Mouse (Mus musculus): Measurements from ENCODE around the gene Sectm1b. TPM values are rescaled to one million over a fixed set of nuclear protein-coding genes. Genes with fewer than 3 reads are reported as not detected.
"Not testable (repeated sequence)": the region's sequence is repeated elsewhere in the genome, so short reads cannot be mapped to it uniquely, and the experiment has no call there.

Gene Sectm1b
- total RNA-seq (2017): not detected in 2 replicates

GRCm38 (mm10) chr11:121063379-121063778, at the start of gene Sectm1b:
Gene Sectm1b, minus strand, starts transcription at chr11:121063569.
- ATAC-seq (replicated peaks; ENCODE audit: low read depth, poor library complexity, severe bottlenecking): no peak

GRCm38 (mm10) chr11:121112091-121112775, 48.9 kb upstream of the Sectm1b start:
- no peak for ATAC-seq (replicated peaks; ENCODE audit: low read depth, poor library complexity, severe bottlenecking)

GRCm38 (mm10) chr11:121111601-121112000, 48.2 kb upstream of the Sectm1b start:
- no peak for ATAC-seq (replicated peaks; ENCODE audit: low read depth, poor library complexity, severe bottlenecking)

- ATAC-seq (replicated peaks; ENCODE audit: low read depth, poor library complexity, severe bottlenecking): no peak
These were observed 47.7 kb upstream of the Sectm1b start for GRCm38 (mm10) chr11:121111051-121111450.

GRCm38 (mm10) chr11:121109986-121110385, 46.6 kb upstream of the Sectm1b start:
- ATAC-seq (replicated peaks; ENCODE audit: low read depth, poor library complexity, severe bottlenecking): peak; percentile 50; the same call in 1 of the 2 replicates

- ATAC-seq (replicated peaks; ENCODE audit: low read depth, poor library complexity, severe bottlenecking): no peak
These were observed 44.7 kb upstream of the Sectm1b start for GRCm38 (mm10) chr11:121108061-121108460.

GRCm38 (mm10) chr11:121107242-121107641, 43.9 kb upstream of the Sectm1b start:
- not testable (repeated sequence) for ATAC-seq (replicated peaks; ENCODE audit: low read depth, poor library complexity, severe bottlenecking)

- ATAC-seq (replicated peaks; ENCODE audit: low read depth, poor library complexity, severe bottlenecking): 0 out of 2 replicates have a peak, but pooled peaks have one; percentile 18
These were observed 37.9 kb upstream of the Sectm1b start for GRCm38 (mm10) chr11:121101124-121101805.

GRCm38 (mm10) chr11:121100692-121101091, 37.3 kb upstream of the Sectm1b start:
- no peak for ATAC-seq (replicated peaks; ENCODE audit: low read depth, poor library complexity, severe bottlenecking)

GRCm38 (mm10) chr11:121099762-121100161, 36.4 kb upstream of the Sectm1b start:
- no peak for ATAC-seq (replicated peaks; ENCODE audit: low read depth, poor library complexity, severe bottlenecking)

GRCm38 (mm10) chr11:121092606-121093585, 29.5 kb upstream of the Sectm1b start:
- ATAC-seq (replicated peaks; ENCODE audit: low read depth, poor library complexity, severe bottlenecking): no peak

GRCm38 (mm10) chr11:121090943-121091342, 27.6 kb upstream of the Sectm1b start:
- peak; percentile 50; the same call in 1 of the 2 replicates for ATAC-seq (replicated peaks; ENCODE audit: low read depth, poor library complexity, severe bottlenecking)

- no peak for ATAC-seq (replicated peaks; ENCODE audit: low read depth, poor library complexity, severe bottlenecking)
These were observed 26.6 kb upstream of the Sectm1b start for GRCm38 (mm10) chr11:121089756-121090546.

GRCm38 (mm10) chr11:121088997-121089396, 25.6 kb upstream of the Sectm1b start:
- ATAC-seq (replicated peaks; ENCODE audit: low read depth, poor library complexity, severe bottlenecking): no peak

- ATAC-seq (replicated peaks; ENCODE audit: low read depth, poor library complexity, severe bottlenecking): no peak
These were observed 22.9 kb upstream of the Sectm1b start for GRCm38 (mm10) chr11:121086296-121086695.

GRCm38 (mm10) chr11:121085181-121085580, 21.8 kb upstream of the Sectm1b start:
- no peak for ATAC-seq (replicated peaks; ENCODE audit: low read depth, poor library complexity, severe bottlenecking)

- peak; percentile 62 for ATAC-seq (replicated peaks; ENCODE audit: low read depth, poor library complexity, severe bottlenecking)
These were observed 19.6 kb upstream of the Sectm1b start for GRCm38 (mm10) chr11:121082857-121083500.

GRCm38 (mm10) chr11:121082250-121082649, 18.9 kb upstream of the Sectm1b start:
- ATAC-seq (replicated peaks; ENCODE audit: low read depth, poor library complexity, severe bottlenecking): peak; percentile 48

GRCm38 (mm10) chr11:121081120-121081519, 17.8 kb upstream of the Sectm1b start, which contains the start of gene Sectm1a:
Gene Sectm1a, minus strand, starts transcription at chr11:121081220.
- ATAC-seq (replicated peaks; ENCODE audit: low read depth, poor library complexity, severe bottlenecking): no peak
